In genomic region chr6:97434753-97435152, GRCm38 (mm10) we compare ENCODE assay signal across 17 mouse cellular contexts.
A peak's percentile ranks its signal among the peaks of the same experiment; 100 is the strongest.
DNase-seq lines count a peak whose midpoint lies in the region; TF ChIP-seq lines count a peak whose summit lies in the region.
"Had no signal": no experiment of that assay in that cellular context is flagged by ENCODE, and none has a peak within 500 bp of the region (broad histone marks: within the 10 kb centered on the region; RNA-seq: fewer than 3 reads in every experiment).

No protein-coding gene starts in this region.

- no peaks in the 10 kb centered on the region for H3K4me1 ChIP-seq in cerebellum, adult 2 months (ENCODE audit: control insufficient read depth, insufficient read depth, low read length)
- H3K4me1 ChIP-seq: embryonic facial prominence, embryonic 12.5 days had no signal

- H3K27ac ChIP-seq in cerebellum, adult 2 months (ENCODE audit: insufficient read depth, low read length), result peak overlapping the region; percentile 20; the same call in 1 of the 2 replicates
- peak overlapping the region; percentile 40; the same call in 1 of the 2 replicates for H3K27ac ChIP-seq in left cerebral cortex, adult 2 months
- H3K27ac ChIP-seq: embryonic facial prominence, embryonic 12.5 days; forebrain, embryonic 15.5 days; heart, embryonic 13.5 days; hindbrain, embryonic 12.5 days had no signal

- DNase-seq in cerebellum, adult 2 months, result no peak
- DNase-seq in cerebellum, adult 18-20 months, result no peak
- peak; percentile 32 for DNase-seq in layer of hippocampus, adult 11-12 months (ENCODE audit: low spot score)
- no peak for DNase-seq in layer of hippocampus, adult 18-20 months (ENCODE audit: low spot score in 2 of 2)
- no peak for DNase-seq in left cerebral cortex, adult 2 months (ENCODE audit: extremely low spot score in 1 of 2, low spot score in 2 of 2)
- DNase-seq in left cerebral cortex, postnatal 10 days (ENCODE audit: extremely low spot score in 1 of 2, low spot score in 2 of 2), result no peak
- no peak for DNase-seq in urinary bladder, postnatal 4 days (ENCODE audit: low spot score in 2 of 2)
- DNase-seq: adrenal gland, postnatal 14 days; B cell, adult 2 months; cerebellum, adult 8-10 months; cerebellum, postnatal 14 days; gastrocnemius, postnatal 14 days; heart, postnatal 36 days had no signal

- H3K27me3 ChIP-seq in cerebellum, adult 2 months (ENCODE audit: control insufficient read depth, insufficient read depth, low read length), result no peaks in the 10 kb centered on the region
- H3K27me3 ChIP-seq: embryonic facial prominence, embryonic 12.5 days; forebrain, embryonic 15.5 days; heart, embryonic 13.5 days; hindbrain, embryonic 12.5 days had no signal

- no peak for TF ChIP-seq POLR2A in cerebellum, adult 2 months (IDR thresholded peaks at IDR 0.05; ENCODE audit: borderline replicate concordance, insufficient read depth, low read length)

- no peak overlapping the region for H3K4me3 ChIP-seq in cerebellum, adult 2 months (replicated peaks; ENCODE audit: insufficient read depth, low read depth, low read length)
- no peak overlapping the region for H3K4me3 ChIP-seq in left cerebral cortex, adult 2 months
- H3K4me3 ChIP-seq: embryonic facial prominence, embryonic 12.5 days; forebrain, embryonic 15.5 days; heart, embryonic 13.5 days; hindbrain, embryonic 12.5 days had no signal

- intact Hi-C loops in left cerebral cortex, adult 2 months (cut with DNase I), result no loop called here
- intact Hi-C loops in left cerebral cortex, postnatal 10 days (cut with DNase I), result no loop called here

- WGBS in cerebellum, adult 2 months, result 67% methylated on average over 4 of the region's 4 CpGs

- no peak for TF ChIP-seq CTCF in cerebellum, adult 2 months (IDR thresholded peaks at IDR 0.05; ENCODE audit: borderline replicate concordance, insufficient read depth, low read depth, low read length)
- TF ChIP-seq CTCF in left cerebral cortex, adult 2 months (IDR thresholded peaks at IDR 0.05), result no peak
